Mouse (Mus musculus) cerebellum, adult 2 months (tissue): ENCODE results near the gene Ppp1r9b.

ENCODE experiments used
- CTCF ChIP-seq: fragments of 200-500 bp; IDR thresholded peaks from 2 replicates; pipeline ENCODE4 v1.5.1; 2011; ENCODE audit warnings: low read depth, mild to moderate bottlenecking, control low read depth, low read length, moderate library complexity, borderline replicate concordance; ENCODE audit not compliant: insufficient read depth
- POLR2A ChIP-seq: fragments of 200-500 bp; IDR thresholded peaks from 2 replicates; pipeline ENCODE4 v1.6.1; 2011; ENCODE audit warnings: low read length, control low read depth, borderline replicate concordance; ENCODE audit not compliant: insufficient read depth

- TF ChIP-seq CTCF (no peak), POLR2A (no peak)
These were observed 3.0 kb upstream of the Ppp1r9b start for GRCm38 (mm10) chr11:94987851-94988250.
